Mouse (Mus musculus): ENCODE measurements around the gene Rnf6. TPM values are rescaled to one million over a fixed set of nuclear protein-coding genes. Genes with fewer than 3 reads are reported as not detected.

The Rnf6 gene
- polyA plus RNA-seq, 1 experiment from 2014 or later, result 29.8 TPM

- no peaks in the 10 kb centered on the region for H3K27me3 ChIP-seq (ENCODE audit: control insufficient read depth, insufficient read depth, low read length)
- WGBS (ENCODE audit: insufficient replicate concordance), result 90% methylated on average over 10 of the region's 10 CpGs
- H3K9ac ChIP-seq (ENCODE audit: low read depth, low read length), result no peak overlapping the region
- H3K36me3 ChIP-seq (ENCODE audit: control insufficient read depth, insufficient read depth, low read length), result no peaks in the 10 kb centered on the region
- H3K4me3 ChIP-seq (ENCODE audit: low read depth, low read length), result no peak overlapping the region
- H3K4me2 ChIP-seq, result no peak overlapping the region
- H3K4me1 ChIP-seq (ENCODE audit: control insufficient read depth, insufficient read depth, low read length), result peaks cover 27% of the 10 kb centered on the region
- H3K27ac ChIP-seq (ENCODE audit: low read depth, low read length), result no peak overlapping the region
- no peaks in the 10 kb centered on the region for H3K9me3 ChIP-seq (replicated peaks; ENCODE audit: control insufficient read depth, low read length)
- no peak for ATAC-seq (replicated peaks; ENCODE audit: insufficient number of reproducible peaks, low FRiP score, low TSS enrichment)
Observed at GRCm38 (mm10) chr5:146248746-146249145, 27.4 kb upstream of the Rnf6 start.

- no peak overlapping the region for H3K27ac ChIP-seq (ENCODE audit: low read depth, low read length)
- no peaks in the 10 kb centered on the region for H3K27me3 ChIP-seq (ENCODE audit: control insufficient read depth, insufficient read depth, low read length)
- no peak overlapping the region for H3K4me3 ChIP-seq (ENCODE audit: low read depth, low read length)
- no peaks in the 10 kb centered on the region for H3K36me3 ChIP-seq (ENCODE audit: control insufficient read depth, insufficient read depth, low read length)
- H3K9me3 ChIP-seq (replicated peaks; ENCODE audit: control insufficient read depth, low read length), result no peaks in the 10 kb centered on the region
- no peak overlapping the region for H3K4me2 ChIP-seq
- H3K4me1 ChIP-seq (ENCODE audit: control insufficient read depth, insufficient read depth, low read length), result peaks cover 34% of the 10 kb centered on the region
- no peak overlapping the region for H3K9ac ChIP-seq (ENCODE audit: low read depth, low read length)
- ATAC-seq (replicated peaks; ENCODE audit: insufficient number of reproducible peaks, low FRiP score, low TSS enrichment), result no peak
- 61% methylated on average over 5 of the region's 5 CpGs for WGBS (ENCODE audit: insufficient replicate concordance)
Observed at GRCm38 (mm10) chr5:146247709-146248108, 26.4 kb upstream of the Rnf6 start.

- Histone ChIP-seq H3K36me3 (ENCODE audit: control insufficient read depth, insufficient read depth, low read length) (no peaks in the 10 kb centered on the region), H3K27ac (ENCODE audit: low read depth, low read length) (no peak overlapping the region), H3K4me1 (ENCODE audit: control insufficient read depth, insufficient read depth, low read length) (peaks cover 35% of the 10 kb centered on the region), H3K9ac (ENCODE audit: low read depth, low read length) (no peak overlapping the region), H3K9me3 (replicated peaks; ENCODE audit: control insufficient read depth, low read length) (no peaks in the 10 kb centered on the region), H3K4me3 (ENCODE audit: low read depth, low read length) (no peak overlapping the region), H3K27me3 (ENCODE audit: control insufficient read depth, insufficient read depth, low read length) (no peaks in the 10 kb centered on the region), H3K4me2 (no peak overlapping the region)
- no peak for ATAC-seq (replicated peaks; ENCODE audit: insufficient number of reproducible peaks, low FRiP score, low TSS enrichment)
- 92% methylated on average over 1 of the region's 1 CpGs for WGBS (ENCODE audit: insufficient replicate concordance)
Observed at GRCm38 (mm10) chr5:146246386-146246785, 25.0 kb upstream of the Rnf6 start.

- WGBS (ENCODE audit: insufficient replicate concordance), result 89% methylated on average over 7 of the region's 7 CpGs
- no peak overlapping the region for H3K4me3 ChIP-seq (ENCODE audit: low read depth, low read length)
Observed at GRCm38 (mm10) chr5:146245646-146246370, 24.5 kb upstream of the Rnf6 start.

GRCm38 (mm10) chr5:146245193-146245592 is 23.8 kb upstream of the Rnf6 start:
- no peaks in the 10 kb centered on the region for H3K27me3 ChIP-seq (ENCODE audit: control insufficient read depth, insufficient read depth, low read length)
- ATAC-seq (replicated peaks; ENCODE audit: insufficient number of reproducible peaks, low FRiP score, low TSS enrichment), result no peak
- 87% methylated on average over 4 of the region's 4 CpGs for WGBS (ENCODE audit: insufficient replicate concordance)
- H3K36me3 ChIP-seq (ENCODE audit: control insufficient read depth, insufficient read depth, low read length), result no peaks in the 10 kb centered on the region
- no peak overlapping the region for H3K4me2 ChIP-seq
- no peak overlapping the region for H3K27ac ChIP-seq (ENCODE audit: low read depth, low read length)
- peaks cover 24% of the 10 kb centered on the region for H3K4me1 ChIP-seq (ENCODE audit: control insufficient read depth, insufficient read depth, low read length)
- no peaks in the 10 kb centered on the region for H3K9me3 ChIP-seq (replicated peaks; ENCODE audit: control insufficient read depth, low read length)
- no peak overlapping the region for H3K9ac ChIP-seq (ENCODE audit: low read depth, low read length)
- no peak overlapping the region for H3K4me3 ChIP-seq (ENCODE audit: low read depth, low read length)

More at GRCm38 (mm10) chr5:146245646-146246370, 24.5 kb upstream of the Rnf6 start:
- Histone ChIP-seq H3K27me3 (ENCODE audit: control insufficient read depth, insufficient read depth, low read length) (no peaks in the 10 kb centered on the region), H3K4me1 (ENCODE audit: control insufficient read depth, insufficient read depth, low read length) (peaks cover 31% of the 10 kb centered on the region), H3K4me2 (no peak overlapping the region), H3K9me3 (replicated peaks; ENCODE audit: control insufficient read depth, low read length) (no peaks in the 10 kb centered on the region), H3K36me3 (ENCODE audit: control insufficient read depth, insufficient read depth, low read length) (no peaks in the 10 kb centered on the region), H3K9ac (ENCODE audit: low read depth, low read length) (no peak overlapping the region), H3K27ac (ENCODE audit: low read depth, low read length) (no peak overlapping the region)
- ATAC-seq (replicated peaks; ENCODE audit: insufficient number of reproducible peaks, low FRiP score, low TSS enrichment), result no peak

- ATAC-seq (replicated peaks; ENCODE audit: insufficient number of reproducible peaks, low FRiP score, low TSS enrichment), result no peak
- H3K9ac ChIP-seq (ENCODE audit: low read depth, low read length), result no peak overlapping the region
Observed at GRCm38 (mm10) chr5:146241202-146241601, 19.8 kb upstream of the Rnf6 start.

GRCm38 (mm10) chr5:146240771-146241170 is 19.4 kb upstream of the Rnf6 start:
- no peak overlapping the region for H3K4me3 ChIP-seq (ENCODE audit: low read depth, low read length)
- H3K36me3 ChIP-seq (ENCODE audit: control insufficient read depth, insufficient read depth, low read length), result no peaks in the 10 kb centered on the region
- no peak overlapping the region for H3K9ac ChIP-seq (ENCODE audit: low read depth, low read length)
- H3K27me3 ChIP-seq (ENCODE audit: control insufficient read depth, insufficient read depth, low read length), result no peaks in the 10 kb centered on the region
- no peak for ATAC-seq (replicated peaks; ENCODE audit: insufficient number of reproducible peaks, low FRiP score, low TSS enrichment)
- peaks cover 19% of the 10 kb centered on the region for H3K4me1 ChIP-seq (ENCODE audit: control insufficient read depth, insufficient read depth, low read length)
- H3K4me2 ChIP-seq, result no peak overlapping the region
- 90% methylated on average over 2 of the region's 2 CpGs for WGBS (ENCODE audit: insufficient replicate concordance)
- H3K27ac ChIP-seq (ENCODE audit: low read depth, low read length), result no peak overlapping the region
- no peaks in the 10 kb centered on the region for H3K9me3 ChIP-seq (replicated peaks; ENCODE audit: control insufficient read depth, low read length)

More at GRCm38 (mm10) chr5:146241202-146241601, 19.8 kb upstream of the Rnf6 start:
- H3K27ac ChIP-seq (ENCODE audit: low read depth, low read length), result no peak overlapping the region
- no peaks in the 10 kb centered on the region for H3K36me3 ChIP-seq (ENCODE audit: control insufficient read depth, insufficient read depth, low read length)
- H3K4me2 ChIP-seq, result no peak overlapping the region
- no peaks in the 10 kb centered on the region for H3K27me3 ChIP-seq (ENCODE audit: control insufficient read depth, insufficient read depth, low read length)
- WGBS (ENCODE audit: insufficient replicate concordance), result 91% methylated on average over 3 of the region's 3 CpGs
- H3K9me3 ChIP-seq (replicated peaks; ENCODE audit: control insufficient read depth, low read length), result no peaks in the 10 kb centered on the region
- peaks cover 19% of the 10 kb centered on the region for H3K4me1 ChIP-seq (ENCODE audit: control insufficient read depth, insufficient read depth, low read length)
- H3K4me3 ChIP-seq (ENCODE audit: low read depth, low read length), result no peak overlapping the region

- no peak overlapping the region for H3K4me3 ChIP-seq (ENCODE audit: low read depth, low read length)
- peaks cover 18% of the 10 kb centered on the region for H3K4me1 ChIP-seq (ENCODE audit: control insufficient read depth, insufficient read depth, low read length)
- no peaks in the 10 kb centered on the region for H3K27me3 ChIP-seq (ENCODE audit: control insufficient read depth, insufficient read depth, low read length)
- H3K27ac ChIP-seq (ENCODE audit: low read depth, low read length), result no peak overlapping the region
- no peak overlapping the region for H3K9ac ChIP-seq (ENCODE audit: low read depth, low read length)
- H3K9me3 ChIP-seq (replicated peaks; ENCODE audit: control insufficient read depth, low read length), result no peaks in the 10 kb centered on the region
- WGBS (ENCODE audit: insufficient replicate concordance), result 84% methylated on average over 10 of the region's 10 CpGs
- no peak overlapping the region for H3K4me2 ChIP-seq
- no peaks in the 10 kb centered on the region for H3K36me3 ChIP-seq (ENCODE audit: control insufficient read depth, insufficient read depth, low read length)
- ATAC-seq (replicated peaks; ENCODE audit: insufficient number of reproducible peaks, low FRiP score, low TSS enrichment), result no peak
Observed at GRCm38 (mm10) chr5:146238274-146238673, 16.9 kb upstream of the Rnf6 start.

GRCm38 (mm10) chr5:146234336-146234735 is 13.0 kb upstream of the Rnf6 start:
- ATAC-seq (replicated peaks; ENCODE audit: insufficient number of reproducible peaks, low FRiP score, low TSS enrichment), result no peak
- Histone ChIP-seq H3K36me3 (ENCODE audit: control insufficient read depth, insufficient read depth, low read length) (no peaks in the 10 kb centered on the region), H3K4me1 (ENCODE audit: control insufficient read depth, insufficient read depth, low read length) (peaks cover 7% of the 10 kb centered on the region; the same call in 1 of the 2 replicates), H3K4me3 (ENCODE audit: low read depth, low read length) (no peak overlapping the region), H3K27me3 (ENCODE audit: control insufficient read depth, insufficient read depth, low read length) (no peaks in the 10 kb centered on the region), H3K9me3 (replicated peaks; ENCODE audit: control insufficient read depth, low read length) (no peaks in the 10 kb centered on the region), H3K27ac (ENCODE audit: low read depth, low read length) (no peak overlapping the region), H3K4me2 (no peak overlapping the region), H3K9ac (ENCODE audit: low read depth, low read length) (no peak overlapping the region)
- 74% methylated on average over 1 of the region's 1 CpGs for WGBS (ENCODE audit: insufficient replicate concordance)
